Comparison of ENCODE assay signal across 25 mouse cellular contexts in the genomic region with DNA sequence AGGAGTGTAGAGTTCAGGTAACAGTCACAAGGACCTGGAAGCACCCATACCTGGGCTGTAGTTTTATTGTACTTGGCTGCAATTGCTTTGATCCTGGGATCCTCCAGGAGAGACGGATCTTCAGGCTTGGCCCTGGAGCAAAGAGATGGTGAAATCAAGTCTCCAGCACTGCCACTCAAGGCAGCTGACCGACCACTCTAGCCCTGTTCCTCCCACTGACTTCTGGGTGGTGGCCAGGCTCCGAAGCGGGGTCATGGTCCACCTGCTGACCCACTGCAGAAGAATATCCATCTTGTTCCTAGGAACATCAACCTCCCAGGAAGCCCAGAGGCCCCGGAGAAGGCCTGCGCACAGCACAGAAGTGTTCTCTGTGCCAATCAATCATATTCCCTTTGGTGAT. TPM values are rescaled to one million over a fixed set of nuclear protein-coding genes. Genes with fewer than 3 reads are reported as not detected.
"Had no signal": no experiment of that assay in that cellular context is flagged by ENCODE, and none has a peak within 500 bp of the region (broad histone marks: within the 10 kb centered on the region; RNA-seq: fewer than 3 reads in every experiment).

No protein-coding gene starts in this region.

- H3K4me3 ChIP-seq: layer of hippocampus, adult 2 months; limb, embryonic 12.5 days; limb, embryonic 15.5 days; liver, embryonic 15.5 days; midbrain, embryonic 12.5 days; midbrain, embryonic 15.5 days; myocyte; neural tube, embryonic 13.5 days had no signal

- H3K9ac ChIP-seq: limb, embryonic 12.5 days; limb, embryonic 15.5 days; liver, embryonic 15.5 days; lung, embryonic 14.5 days; midbrain, embryonic 12.5 days; midbrain, embryonic 15.5 days; neural tube, embryonic 13.5 days had no signal

- H3K27ac ChIP-seq: hindbrain, postnatal 0 days; layer of hippocampus, adult 2 months; limb, embryonic 12.5 days; limb, embryonic 15.5 days; liver, embryonic 15.5 days; macrophage; midbrain, embryonic 12.5 days; midbrain, embryonic 15.5 days; neural tube, embryonic 13.5 days had no signal

- H3K9me3 ChIP-seq: limb, embryonic 12.5 days; limb, embryonic 15.5 days; liver, embryonic 15.5 days; midbrain, embryonic 12.5 days; midbrain, embryonic 15.5 days; neural tube, embryonic 13.5 days had no signal

- DNase-seq: kidney, adult 18-20 months; kidney, postnatal 25 days; layer of hippocampus, adult 9-11 months; left cerebral cortex, postnatal 4 days; lung, embryonic 14.5 days; retina, postnatal 1 day; right cerebral cortex, postnatal 25 days; spleen, adult 18-20 months; thymus, postnatal 36 days had no signal

- H3K4me2 ChIP-seq: limb, embryonic 12.5 days; limb, embryonic 15.5 days; liver, embryonic 11.5 days; liver, embryonic 15.5 days; lung, embryonic 14.5 days; midbrain, embryonic 12.5 days; midbrain, embryonic 15.5 days; neural tube, embryonic 13.5 days had no signal

- H3K36me3 ChIP-seq: midbrain, embryonic 15.5 days had no signal

- ATAC-seq: hindbrain, postnatal 0 days; inflammation-experienced regulatory T-cells, adult 6 months; intestine, embryonic 16.5 days; midbrain, embryonic 15.5 days had no signal

- H3K27me3 ChIP-seq: limb, embryonic 12.5 days; limb, embryonic 15.5 days; liver, embryonic 15.5 days; midbrain, embryonic 12.5 days; midbrain, embryonic 15.5 days; neural tube, embryonic 13.5 days had no signal

- H3K4me1 ChIP-seq: limb, embryonic 12.5 days; limb, embryonic 15.5 days; midbrain, embryonic 12.5 days; midbrain, embryonic 15.5 days had no signal

RNA-seq across cellular contexts. Expression of a gene that starts 44.4 kb away (rescaled TPM):
- total RNA-seq: megakaryocyte, adult 5-6 weeks; monocyte, adult 5-6 weeks; neutrophil, adult 5-6 weeks had no signal
